Mouse (Mus musculus) adrenal gland, postnatal 4 days (tissue): ENCODE measurements around the gene Ikzf1. TPM values are rescaled to one million over a fixed set of nuclear protein-coding genes. Genes with fewer than 3 reads are reported as not detected.

Experiments
- DNase-seq, 2 experiments: peaks; one replicate each; pipeline ENCODE4 v3.0.0; 2021 to 2022; ENCODE audit warnings: low spot score in 2 of 2, mixed read lengths in 2 of 2
- total RNA-seq, 2 experiments: library from RNA; stranded (reverse); gene quantifications; 2 replicates each; pipeline ENCODE4 v1.2.3; 2021

Gene Ikzf1
- total RNA-seq, 2 experiments from 2014 or later, result 4.6 to 6.3 TPM

DNA sequence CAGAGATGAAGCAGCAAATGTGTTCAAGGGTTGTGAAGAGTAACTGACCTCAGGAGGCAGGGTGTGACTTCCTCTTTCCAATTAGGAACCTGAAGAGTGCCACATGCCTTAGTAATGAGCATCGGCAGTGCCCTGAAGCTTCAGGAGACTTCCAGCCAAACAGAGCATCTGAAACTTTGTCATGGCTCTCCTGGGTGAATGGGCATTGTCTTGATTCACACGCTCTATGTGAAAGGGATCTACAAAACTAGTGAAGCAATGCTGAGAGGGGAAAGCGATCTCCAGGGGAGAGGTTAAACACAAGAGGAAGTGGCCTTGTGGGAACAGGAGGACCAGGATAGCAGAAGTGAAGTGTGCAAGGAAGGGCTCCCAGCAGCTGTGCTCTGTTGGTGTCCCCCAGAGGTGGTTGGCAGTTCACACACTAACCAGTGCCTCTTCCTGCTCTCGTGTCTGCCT is 78.4 kb downstream of the Ikzf1 start:
- DNase-seq, result no peak

DNA sequence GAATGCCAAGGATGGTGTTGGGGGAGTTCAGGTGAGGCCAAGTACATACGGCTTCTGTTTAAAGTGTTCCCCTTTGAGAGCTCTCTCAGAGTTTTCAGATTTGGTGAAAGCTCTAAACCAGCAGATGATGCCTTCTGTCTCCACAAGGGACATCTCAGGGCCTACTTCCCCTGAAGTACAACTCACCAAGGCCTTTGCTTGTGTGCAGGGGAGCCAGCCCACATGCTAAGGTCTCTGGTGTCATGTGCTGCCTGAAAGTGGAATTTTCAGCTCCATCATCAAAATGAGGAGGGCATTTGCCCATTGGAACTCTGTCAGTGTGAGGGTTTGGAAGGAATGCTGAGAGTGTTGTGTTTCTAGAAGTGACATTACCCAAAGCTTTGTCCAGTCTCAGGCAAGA is 80.6 kb downstream of the Ikzf1 start:
- no peak for DNase-seq

DNA sequence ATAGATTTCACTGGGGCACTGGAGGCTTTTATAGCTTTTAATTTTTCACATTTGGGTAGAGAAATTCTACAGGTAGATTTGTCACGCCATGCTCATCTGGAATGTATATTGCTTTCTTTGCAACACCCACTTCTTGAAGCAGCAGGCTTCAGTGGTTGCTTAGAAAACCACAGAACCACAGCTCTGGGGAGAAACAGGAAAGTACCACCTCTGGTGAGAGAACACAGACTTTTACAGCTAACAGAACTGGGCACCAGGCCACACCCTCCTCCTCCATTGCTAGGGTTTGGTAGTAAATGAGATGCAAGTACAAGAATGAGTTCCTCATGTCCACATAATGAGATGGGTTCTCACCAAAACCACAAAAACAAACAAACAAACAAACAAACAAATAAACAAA is 81.3 kb downstream of the Ikzf1 start:
- no peak for DNase-seq

DNA sequence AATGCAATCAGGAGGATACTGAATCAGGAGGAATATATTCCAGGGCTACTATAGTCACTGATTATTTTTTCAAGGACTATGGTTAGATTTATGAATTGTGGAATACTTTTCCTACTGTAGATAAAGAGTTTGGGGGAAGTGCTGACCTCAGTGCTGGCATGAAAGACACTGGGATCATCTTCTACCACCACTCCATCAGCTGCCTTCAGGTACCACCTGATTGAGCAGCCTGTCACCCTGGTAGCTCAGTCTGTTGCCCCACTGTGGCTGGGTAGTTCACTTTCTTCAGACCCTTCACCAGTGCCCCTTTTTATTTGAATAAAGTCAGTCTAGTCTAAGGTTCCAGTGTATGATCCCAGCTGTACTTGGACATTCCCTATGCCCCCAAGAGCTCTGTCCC is 81.9 kb downstream of the Ikzf1 start:
- no peak for DNase-seq

DNA sequence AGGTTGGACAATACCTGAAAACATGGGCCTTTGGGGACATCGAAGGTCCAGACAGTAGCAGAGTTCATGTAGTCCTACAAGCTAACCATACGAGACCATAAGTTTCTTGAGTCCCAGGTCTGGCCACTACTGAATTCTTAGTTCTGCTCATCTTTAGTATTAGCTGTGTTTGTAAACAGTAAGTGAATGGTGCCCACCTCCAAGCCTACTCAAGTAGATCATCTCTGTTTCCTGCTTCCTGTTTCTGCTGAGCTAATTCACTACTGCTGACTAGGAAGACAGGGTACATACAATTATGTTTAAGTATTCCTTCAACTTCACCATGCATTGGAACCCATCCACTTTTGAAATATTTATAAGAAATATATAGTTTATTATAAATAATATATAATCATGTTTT is 83.3 kb downstream of the Ikzf1 start:
- no peak for DNase-seq

DNA sequence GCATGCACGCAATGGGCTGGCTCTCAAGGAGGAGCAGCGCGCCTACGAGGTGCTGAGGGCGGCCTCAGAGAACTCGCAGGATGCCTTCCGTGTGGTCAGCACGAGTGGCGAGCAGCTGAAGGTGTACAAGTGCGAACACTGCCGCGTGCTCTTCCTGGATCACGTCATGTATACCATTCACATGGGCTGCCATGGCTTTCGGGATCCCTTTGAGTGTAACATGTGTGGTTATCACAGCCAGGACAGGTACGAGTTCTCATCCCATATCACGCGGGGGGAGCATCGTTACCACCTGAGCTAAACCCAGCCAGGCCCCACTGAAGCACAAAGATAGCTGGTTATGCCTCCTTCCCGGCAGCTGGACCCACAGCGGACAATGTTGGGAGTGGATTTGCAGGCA is 84.5 kb downstream of the Ikzf1 start:
- DNase-seq, result no peak

DNA sequence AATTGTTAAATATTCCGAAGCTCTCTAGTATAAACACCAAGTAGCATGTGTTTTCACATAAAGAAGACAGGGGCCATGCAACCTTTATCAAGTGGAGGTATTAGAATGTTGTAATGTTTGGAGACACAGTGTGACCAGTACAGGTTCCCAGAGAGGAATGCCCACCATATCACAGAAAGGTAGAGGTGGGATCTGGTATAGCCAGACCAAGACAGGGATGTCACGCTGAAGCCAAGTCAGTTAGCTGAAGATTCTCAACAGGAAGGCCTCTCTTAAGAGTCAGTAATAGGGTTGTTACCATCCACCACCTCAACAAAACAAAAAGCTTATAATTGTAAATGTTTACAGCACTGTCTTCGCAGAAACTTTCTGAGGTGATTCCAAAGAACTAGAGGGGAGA is 85.9 kb downstream of the Ikzf1 start:
- DNase-seq, result no peak

DNA sequence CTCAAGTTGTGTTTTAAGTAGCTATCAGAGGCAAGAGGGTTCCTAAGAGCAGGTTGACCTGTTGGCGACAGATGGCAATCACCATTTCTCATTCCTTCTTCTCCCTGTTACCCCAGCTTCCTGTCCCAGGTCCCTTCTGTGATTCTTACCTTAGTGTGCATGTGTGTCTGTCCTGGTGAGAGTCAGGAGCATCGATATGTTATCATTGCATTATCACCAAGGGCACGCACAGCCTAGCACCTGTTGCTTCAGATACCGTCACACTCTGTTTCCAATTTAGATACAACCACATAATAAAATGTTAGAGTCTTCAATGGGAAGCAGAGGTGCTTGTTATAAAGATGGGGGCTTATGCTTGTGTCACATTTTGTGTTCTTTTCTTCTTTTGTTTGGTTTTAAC is 87.4 kb downstream of the Ikzf1 start:
- DNase-seq, result no peak

DNA sequence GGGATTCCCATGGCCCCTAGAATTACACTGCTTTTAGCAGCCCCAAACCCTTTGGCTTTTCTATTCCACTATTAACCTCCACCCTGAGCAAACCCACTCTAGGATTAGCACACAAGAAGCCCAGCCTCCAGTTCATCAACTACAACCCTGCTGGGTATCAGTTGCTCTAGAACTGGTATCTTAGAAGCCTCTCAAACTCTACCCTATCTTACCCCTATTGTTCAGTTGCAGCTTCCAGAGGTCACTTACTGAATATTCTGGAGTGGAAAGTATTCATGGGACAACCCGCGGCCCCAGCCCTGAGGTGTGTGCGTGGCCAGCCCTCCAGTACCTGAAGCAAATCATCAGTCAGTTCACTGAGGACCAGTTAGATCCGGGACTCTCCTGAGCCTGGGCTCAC is 89.6 kb downstream of the Ikzf1 start:
- no peak for DNase-seq

DNA sequence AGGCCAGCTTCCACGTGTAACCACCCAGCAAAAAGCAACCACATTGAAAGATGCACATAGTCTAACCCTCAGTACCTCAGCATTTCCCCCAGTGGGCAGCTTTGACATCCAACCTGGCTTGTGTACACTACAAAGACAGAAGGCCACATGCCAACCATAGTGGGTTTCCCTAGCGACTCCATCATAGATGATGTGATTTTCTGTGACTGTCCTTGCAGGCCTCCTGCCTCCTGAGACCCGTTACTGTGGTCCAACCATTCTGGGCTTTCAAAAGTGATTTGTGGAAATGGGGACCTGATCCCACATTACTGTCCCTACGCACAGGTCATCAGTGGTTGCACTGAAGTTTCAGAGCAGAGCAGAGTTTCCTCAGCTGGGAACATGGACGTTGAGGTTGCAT is 90.1 kb downstream of the Ikzf1 start:
- no peak for DNase-seq

DNA sequence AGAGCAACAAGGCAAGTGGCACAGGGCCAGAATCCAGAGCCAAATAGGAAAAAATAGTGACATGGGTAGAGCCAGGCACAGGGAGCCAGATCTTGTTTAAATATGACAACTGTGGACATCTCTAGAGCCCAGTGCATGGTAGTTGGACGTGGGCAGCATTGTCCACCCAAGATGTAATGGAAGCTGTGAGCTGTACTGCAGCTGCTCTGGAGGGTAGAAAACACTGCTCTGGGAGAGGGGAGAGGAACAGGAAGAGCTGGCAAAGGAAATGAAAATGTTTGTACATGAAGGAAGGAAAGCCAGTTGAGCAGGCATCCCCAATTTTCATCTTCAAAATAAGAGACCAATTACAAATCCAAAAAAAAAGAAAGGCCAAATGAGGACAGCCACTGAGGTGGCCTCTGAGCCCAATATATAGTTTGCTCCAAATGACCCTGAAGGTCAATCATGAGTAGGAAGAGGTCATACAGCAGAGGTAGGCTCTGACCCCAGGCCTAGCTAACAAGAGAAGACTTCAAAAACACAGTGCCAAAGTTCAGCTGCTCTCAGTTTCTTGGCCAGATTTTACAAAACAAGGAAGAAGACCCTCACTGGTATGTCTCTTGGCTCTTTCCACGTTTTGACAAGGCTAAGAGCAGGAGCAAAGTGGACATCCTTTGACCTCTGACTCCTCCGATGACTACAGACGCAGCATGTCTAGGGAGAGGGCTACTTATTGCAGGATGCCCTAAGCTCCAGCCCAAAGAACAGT is 91.4 kb downstream of the Ikzf1 start:
- no peak for DNase-seq

DNA sequence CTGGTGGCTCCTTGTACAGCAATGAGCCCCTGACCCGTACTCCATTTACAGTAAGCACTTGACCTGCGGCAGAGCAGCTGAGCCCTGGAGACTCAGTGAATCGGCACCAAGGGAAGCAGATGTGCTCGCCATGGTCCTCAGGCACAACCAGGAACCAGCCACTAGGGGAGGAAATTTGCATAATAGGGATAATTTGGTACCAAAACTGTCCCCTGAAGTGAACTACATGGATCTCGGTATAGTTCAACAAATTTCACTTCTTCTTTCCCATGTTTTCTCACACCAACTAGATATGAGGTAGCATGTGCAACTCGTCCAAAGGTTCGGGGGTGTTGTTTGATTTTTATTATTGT is 92.0 kb downstream of the Ikzf1 start:
- DNase-seq, result no peak

DNA sequence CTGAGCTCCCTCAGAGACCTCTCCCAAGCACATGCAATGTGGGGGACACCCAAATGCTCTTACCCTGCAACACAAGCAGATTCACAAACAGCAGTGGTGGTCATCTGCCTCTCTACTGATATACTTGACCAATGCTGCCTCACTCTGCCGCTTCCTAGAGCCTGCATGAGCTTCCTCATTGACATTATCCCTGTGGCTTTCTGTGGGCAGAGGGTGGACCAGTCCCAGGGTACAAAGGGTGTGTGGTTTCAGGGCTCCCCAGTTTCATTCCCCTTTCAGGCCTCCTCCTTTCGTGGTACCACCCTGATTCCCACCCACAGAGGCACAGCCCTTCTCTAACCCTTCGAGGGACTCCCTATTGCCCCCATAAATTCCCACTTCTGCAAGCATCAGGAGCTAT is 92.4 kb downstream of the Ikzf1 start:
- no peak for DNase-seq

DNA sequence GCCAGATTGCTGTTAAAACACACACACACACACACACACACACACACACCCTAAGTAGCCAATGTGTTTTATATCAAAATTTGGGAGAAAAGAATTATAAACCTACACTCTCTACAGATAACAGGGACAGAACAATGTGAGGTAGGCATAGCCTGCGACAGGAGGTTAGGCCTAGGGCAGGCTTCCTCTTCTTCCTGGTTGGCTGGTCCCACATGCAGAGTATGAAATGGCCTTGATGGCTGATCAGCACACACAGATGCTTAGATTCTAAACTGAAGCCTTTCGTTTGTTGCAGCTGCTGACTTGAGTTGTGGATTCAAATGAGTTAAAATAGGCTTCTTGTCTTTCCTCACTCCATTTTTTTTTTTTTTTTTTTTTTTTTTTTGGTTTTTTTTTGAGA is 93.0 kb downstream of the Ikzf1 start:
- DNase-seq, result no peak

DNA sequence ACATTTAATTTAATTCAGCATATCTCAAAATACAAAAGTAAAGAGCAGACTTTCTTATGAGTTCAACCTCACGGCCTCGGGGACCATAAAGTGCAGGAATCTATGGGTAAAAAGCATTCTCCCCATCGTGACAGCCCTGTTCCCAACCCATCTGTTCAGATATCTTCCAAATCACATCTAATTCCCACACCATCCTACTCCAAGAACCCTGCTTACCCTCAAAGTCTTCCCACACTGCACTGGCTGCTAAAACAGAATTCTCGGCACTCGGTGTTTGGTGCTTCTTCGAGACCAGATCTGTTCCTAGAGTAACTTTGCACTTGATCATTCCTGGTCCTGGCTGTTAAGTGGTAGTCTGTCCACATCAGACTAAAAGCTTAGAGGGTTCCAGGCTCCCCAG is 93.5 kb downstream of the Ikzf1 start:
- no peak for DNase-seq

DNA sequence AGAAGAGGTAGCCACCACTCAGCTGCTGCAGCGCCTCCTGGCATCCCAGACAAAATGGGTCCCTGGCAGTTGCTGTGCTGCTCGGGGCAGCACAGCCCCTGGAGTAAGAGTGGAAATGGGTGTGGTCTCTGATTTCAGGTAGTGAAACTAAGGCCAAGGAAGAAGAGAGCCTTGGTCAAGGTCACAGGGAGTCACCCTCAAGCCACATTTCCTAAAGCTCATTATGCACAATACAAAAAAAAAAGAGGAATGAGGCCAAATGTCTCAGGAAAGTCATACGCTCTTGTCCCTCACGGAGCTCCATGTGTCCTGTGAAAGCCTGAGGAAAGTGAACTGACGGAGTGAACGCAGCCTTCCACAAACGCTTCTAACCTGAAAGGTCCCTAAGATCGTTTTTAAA is 96.9 kb downstream of the Ikzf1 start:
- no peak for DNase-seq

DNA sequence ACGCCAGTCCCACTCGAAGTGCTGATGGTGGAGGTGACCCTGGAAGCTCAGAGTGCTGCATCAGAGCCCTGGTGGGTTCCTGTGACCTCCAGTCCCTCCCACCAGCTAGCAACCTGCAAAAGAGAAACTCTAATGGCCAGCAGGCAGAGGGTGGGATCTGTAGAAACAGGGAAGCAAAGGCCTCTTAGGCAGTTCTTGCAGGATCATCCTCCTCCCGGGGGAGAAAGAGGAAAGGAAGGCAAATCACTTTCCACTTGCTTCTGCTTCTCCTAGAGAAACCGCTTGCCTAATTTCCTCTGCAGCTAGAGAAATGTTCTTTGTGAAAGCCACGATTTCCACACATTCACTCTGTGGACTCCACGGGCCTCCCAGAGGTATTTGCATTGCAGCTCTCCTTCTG is 100.7 kb downstream of the Ikzf1 start:
- DNase-seq, result no peak

DNA sequence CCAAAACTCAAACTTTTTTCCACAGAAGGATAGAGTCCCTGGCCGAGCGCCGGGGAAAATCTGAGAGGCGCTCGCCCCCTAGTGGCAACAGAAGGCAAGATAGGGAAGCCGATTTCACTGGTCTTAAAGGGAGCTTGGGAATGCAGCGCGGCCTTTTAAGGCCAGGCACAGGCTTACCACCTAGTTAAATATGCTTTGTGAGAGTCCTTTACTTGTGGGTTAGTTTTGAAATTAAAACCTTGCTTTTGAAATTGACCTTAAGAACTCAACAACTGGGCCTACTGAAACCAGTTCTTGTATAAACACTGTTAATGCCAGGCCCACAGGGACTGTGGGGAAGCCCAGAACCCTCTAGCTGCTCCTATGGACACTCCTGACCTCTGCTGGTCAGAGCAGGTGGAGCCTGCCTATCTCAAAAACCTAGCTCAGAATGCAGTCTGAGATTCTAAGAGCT is 103.7 kb downstream of the Ikzf1 start:
- DNase-seq, result peak; percentile 46 to 71

DNA sequence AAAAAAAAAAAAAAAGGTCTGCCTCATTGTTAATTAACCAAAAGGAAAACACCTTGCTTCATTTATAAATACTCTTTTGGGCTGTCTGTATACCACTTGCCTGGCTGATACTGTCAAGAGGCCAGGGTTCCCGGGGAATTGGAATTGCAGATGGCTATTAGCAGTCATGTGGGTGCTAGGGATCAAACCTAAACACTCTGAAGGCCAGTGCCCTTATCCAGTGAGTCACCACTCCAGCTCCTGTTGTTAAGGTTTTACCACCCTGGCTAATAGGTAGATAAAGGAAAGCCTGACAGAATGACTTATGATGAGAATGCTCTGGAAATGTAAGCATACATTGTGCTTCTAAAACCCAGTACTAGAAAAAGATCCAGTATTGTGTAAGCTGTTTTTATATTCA is 109.8 kb downstream of the Ikzf1 start:
- DNase-seq, result no peak

DNA sequence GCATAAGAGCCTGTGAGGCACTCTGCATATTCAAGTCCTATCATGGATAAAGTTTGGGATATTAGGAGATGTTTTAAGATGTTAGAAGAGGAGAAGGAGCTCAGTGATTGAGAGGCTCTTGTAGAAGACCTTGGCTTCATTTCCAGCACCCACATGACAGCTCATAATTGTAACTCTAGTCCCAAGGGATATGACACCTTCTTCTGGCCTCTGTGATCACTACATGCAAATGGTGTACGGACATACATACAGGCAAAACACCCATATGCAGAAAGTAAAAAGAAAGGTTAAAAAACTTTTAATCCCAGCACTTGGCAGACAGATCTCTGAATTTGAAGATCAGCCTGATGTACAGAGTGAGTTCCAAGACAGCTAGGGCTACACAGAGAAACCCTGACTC is 113.9 kb downstream of the Ikzf1 start:
- no peak for DNase-seq

DNA sequence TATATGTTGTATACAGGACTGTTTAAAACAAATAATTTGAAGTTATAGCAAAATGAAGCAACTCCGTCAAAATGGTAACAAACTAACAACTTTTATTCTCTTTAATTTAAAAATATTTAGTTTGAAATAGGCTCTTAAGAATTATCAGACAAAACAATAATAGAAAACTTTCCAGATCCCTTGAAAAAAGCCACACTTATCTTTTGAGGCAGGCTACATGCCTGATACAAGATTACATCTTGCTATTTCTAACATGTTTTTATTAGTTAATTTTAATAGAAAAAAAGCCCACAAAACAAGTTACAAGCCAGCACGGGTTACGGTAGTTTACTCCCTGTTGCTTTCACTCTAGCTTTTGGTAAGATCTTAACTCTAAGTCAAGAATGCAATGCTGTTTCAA is 115.5 kb downstream of the Ikzf1 start:
- DNase-seq, result no peak

DNA sequence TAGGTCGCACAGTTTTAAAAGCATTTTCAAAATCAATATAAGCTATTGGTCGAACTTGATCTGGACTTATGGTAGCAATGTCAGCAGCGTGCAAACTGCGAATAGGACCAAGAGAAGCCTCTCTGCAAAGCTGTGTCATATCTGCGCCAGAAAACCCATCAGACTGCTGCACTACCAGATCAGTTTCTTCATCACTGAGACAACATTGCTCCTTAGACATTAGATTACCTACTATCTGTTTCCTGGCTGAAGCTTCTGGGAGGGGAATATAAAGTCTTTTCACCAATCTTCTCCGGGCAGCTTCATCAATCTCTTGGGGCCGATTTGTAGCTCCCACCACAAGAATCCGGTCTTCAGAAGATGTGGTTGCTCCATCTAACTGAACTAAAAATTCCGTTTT is 116.3 kb downstream of the Ikzf1 start:
- no peak for DNase-seq

DNA sequence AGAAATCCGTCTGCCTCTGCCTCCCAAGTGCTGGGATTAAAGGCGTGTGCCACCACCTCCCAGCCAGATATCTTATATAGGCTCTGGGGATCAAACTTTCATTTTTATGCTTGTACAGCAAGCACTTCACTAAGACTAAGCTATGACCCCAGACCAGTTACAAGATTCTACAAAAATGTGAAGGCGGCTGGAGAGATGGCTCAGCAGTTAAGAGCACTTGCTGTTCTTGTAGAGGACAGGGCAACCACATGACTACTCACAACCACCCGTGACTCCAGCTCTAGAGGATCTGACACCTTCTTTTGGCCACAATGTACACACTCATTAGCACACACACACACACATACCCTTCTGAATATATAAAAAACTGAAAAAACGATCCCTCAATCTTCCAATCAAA is 119.6 kb downstream of the Ikzf1 start:
- DNase-seq, result no peak

DNA sequence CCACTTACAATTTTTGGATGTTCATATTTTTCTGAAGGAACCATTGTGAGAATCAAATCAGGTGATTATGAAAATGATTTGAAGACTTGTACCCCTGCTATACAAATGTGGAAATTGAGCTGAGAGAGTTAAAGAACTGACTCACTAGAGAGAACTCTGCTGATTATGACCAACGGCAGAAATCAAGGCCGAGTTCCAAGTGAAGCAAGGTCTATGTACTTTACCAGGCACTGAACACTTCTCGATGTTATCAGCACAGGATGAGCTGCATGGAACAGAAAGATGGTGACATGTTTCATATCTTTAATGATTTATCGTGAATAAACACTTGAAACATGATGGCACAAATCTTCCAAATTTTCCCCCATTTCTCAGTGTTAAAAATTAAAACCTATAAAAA is 121.1 kb downstream of the Ikzf1 start:
- no peak for DNase-seq
